Mouse (Mus musculus) hindlimb bud, embryonic 11.5 days (tissue): ENCODE data around the gene Dpf2.
"Not testable (repeated sequence)": the region's sequence is repeated elsewhere in the genome, so short reads cannot be mapped to it uniquely, and the experiment has no call there.

Experiments used
- DNase-seq: peaks from one replicate; pipeline ENCODE4 v3.0.0-alpha.2; 2012; ENCODE audit warnings: low read depth, low spot score; ENCODE audit errors: extremely low spot score

Dpf2 gene

DNA sequence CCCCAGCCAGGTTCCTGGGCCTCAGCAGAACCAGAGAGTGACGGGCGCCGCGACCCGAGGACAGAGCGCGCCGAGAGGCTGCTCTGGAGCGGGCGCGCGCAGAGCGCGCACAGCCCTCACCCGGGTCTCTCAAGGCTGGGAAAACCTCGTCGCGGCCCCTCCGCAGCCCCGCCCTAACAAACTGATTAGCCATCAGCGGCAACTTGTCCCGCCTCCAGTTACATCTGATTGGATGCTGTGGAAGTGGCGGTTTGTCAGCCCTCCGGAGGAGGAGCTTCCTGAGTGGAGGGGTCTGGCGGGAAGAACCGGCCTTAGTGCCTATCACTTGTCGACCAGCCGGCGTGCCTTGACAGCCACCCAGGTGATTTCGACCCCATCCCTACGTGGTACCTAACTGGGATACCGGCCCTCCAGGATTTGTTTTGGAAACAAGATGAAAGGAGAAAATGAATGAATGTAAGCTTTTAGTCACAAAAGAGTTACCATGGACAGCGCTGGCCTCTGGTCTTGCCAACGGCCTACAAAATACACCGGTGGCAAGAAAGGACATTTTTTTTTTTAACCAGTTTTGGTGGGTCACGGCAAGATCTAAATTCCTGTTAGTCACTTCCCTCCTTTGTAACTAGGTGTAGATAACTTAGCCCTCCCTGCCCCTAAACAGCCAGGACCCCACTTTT lies 18.7 kb downstream of the Dpf2 start, which contains the start of gene Tigd3:
TSS of gene Tigd3 (minus strand) at position 148 of the 677 bp plus-strand sequence.
- peak; percentile 82 for DNase-seq

DNA sequence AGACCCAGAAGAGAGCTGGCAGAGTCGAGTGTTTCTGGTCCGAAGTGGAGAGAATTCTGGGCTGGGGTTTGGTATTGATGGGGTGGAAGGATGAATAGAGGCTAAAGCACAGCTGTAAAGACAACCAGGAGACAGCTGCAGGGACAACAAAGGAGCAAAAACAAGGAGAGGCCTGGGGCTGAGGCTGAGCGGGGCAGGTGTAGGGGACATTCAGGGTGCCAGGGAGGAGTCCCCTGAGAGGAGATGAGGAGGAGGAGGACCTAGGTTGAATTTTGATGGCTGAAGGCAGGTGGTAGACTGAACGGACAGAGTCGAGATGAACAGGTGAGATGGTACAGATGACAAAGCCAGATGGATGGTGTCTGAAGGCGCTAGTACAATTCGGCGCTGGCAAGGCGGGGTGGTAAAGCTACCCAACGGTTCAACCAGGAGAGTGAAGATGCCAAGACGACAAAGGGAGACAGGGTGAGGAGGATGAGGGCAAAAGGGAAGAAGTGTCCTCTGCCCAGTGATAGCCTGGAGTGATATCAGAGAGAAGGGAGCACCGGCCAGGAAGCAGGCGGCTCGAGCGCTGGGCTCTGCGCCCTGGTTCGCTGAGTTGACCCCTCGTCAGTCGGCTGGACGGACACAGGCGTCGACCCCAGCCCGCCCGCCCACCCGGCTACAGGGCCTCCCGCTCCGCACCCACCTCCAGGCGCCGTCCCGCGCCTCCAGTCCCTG lies 19.4 kb downstream of the Dpf2 start:
- DNase-seq, result no peak

DNA sequence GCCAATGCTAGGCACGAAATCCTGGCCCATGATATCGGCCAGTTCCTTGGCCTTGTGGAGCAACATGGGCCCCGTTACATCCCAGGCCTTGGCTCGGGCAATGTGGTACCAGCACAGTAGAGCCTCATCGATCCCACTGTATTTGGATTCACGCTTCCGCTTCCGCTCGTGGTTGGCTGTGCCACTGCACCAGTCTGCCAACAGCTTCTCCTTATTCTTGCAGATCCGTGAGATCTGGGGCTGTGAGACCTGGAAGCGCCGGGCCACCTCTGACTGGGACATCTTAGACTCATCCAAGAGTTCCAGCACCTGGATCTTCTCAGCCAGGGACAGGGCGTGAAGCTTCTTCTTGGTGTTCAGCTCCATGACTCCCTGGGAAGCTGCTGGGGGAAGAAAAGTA lies 20.1 kb downstream of the Dpf2 start:
- DNase-seq, result no peak

DNA sequence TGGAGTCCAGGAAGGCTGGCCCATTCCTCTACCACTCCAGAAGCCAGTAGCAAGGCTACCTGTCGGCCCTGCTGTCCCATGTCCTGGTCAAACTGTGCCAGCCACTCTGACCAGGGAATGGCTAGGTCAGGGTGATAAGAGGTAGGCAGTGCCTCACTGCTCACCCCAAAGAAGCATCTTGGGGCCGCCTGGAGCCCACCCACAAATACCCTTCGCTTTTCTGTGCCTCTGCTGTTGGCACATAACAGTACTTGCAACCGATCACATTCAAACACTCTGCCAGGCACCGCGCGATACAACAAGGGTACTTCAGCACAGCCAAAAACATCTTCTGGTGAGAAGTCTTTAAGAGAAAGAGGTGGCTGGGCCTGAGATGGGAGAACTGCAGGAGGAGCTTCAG lies 20.5 kb downstream of the Dpf2 start:
- no peak for DNase-seq

DNA sequence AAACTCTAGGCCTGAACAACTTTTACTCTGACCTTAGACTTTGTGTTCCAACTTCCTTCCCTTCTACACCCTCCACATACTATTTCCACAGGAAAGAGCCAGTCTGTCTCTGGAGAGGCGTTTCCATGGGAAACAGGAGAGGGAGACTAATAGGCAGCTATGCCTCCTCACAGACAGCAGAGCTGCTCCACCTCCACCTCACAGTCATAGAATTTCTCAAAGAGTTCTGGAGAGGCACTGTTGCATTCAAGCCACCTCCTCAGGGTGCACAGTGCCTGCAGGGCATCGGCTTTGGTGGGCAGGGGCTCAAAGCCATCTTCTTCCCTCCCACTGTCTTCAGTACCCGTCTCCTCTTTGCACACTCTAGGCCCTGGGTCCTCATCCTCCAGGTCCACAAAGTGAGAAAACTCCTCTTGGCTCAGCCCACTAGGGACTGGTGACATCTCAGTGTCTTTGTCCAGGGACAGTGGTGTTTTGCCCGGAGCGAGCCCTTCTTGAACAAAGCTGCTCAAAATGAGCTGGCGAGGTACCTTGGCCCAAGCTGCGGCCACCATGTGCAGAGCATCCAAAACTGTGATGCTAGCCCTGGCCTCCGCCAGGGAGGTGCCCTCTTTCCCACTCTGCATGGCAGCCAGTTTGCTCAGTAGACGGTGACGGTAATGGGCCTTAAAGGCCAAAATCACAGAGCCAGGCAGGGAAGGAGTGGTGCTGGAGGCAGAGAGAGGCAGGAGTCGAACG lies 21.1 kb downstream of the Dpf2 start:
- no peak for DNase-seq

DNA sequence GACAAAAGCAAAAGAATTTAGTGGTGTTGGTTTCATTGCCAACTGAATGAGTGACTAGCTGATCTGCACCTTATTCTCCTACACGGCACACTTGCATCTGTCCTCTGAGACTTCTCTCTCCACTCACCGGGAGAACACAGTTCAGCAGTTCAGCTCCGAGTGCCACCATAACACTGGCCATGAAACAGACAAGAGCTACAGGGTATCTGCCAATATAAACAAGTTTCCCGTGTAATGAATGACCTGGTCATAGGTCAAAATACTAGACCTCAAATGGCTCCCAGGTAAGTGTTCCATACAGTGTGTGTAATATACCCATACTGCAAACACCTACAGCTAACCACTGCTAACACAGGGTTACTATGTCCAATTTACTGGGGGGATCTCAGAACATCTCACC lies 23.6 kb downstream of the Dpf2 start:
- DNase-seq, result no peak

DNA sequence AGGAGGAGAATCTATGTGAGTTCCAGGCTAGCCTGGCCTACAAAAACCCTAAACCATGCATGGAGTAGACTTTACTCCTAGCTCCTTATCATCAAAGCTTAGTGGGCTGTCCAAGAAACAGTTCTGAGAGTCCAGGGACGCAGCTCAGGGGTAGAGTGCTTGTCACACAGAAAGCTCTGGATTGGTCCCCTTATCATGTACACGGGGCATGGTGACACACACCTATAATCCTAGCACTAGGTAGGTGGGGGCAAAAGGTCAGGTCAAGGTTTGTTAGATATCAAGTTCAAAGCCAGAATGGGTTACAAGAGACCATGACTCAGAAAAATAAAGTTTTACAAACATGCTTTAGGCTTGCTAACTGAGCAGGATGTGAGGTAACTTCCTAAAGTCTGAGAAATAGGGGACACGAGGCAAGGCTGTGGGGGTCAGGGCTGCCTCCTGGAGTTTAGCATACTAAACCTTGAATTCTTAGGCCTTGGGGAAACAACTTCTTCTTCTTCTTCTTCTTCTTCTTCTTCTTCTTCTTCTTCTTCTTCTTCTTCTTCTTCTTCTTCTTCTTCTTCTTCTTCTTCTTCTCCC lies 25.5 kb downstream of the Dpf2 start:
- no peak for DNase-seq

DNA sequence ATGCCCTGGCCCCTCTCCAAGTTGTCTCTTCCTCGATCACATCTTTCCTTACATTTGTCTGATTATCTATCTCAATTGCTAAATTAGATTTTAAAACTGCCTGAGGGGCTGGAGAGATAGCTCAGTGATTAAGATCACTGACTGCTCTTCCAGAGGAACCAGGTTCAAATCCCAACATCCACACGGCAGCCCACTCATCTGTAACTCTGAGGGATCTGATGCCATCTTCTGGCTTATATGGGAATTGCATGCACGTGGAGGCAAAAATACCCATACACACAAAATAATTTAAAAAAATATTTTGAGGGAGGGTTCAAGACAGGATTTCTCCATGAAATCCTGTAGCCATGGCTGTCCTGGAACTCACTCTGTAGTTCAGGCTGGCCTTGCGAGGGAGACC lies 27.0 kb downstream of the Dpf2 start:
- no peak for DNase-seq

DNA sequence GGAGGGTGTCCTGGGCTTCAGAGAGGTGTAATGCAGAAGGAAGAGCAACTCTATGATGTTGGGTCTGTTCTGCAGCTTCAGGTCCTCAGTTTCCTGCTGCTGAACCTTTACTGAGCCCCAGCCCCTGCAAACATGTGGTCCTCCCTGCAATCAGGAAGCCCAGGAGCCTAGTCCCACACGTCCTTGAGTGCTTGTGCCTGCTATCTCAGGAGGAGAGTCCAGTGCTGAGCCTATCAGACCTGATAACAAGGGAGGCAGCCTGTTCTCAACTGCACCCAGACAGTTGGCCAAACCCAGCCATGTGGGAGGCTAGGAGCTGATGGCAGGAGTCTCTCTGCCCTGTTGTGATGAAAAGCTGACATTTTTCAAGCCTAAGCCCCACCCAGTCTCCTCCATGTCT lies 28.9 kb downstream of the Dpf2 start:
- no peak for DNase-seq

DNA sequence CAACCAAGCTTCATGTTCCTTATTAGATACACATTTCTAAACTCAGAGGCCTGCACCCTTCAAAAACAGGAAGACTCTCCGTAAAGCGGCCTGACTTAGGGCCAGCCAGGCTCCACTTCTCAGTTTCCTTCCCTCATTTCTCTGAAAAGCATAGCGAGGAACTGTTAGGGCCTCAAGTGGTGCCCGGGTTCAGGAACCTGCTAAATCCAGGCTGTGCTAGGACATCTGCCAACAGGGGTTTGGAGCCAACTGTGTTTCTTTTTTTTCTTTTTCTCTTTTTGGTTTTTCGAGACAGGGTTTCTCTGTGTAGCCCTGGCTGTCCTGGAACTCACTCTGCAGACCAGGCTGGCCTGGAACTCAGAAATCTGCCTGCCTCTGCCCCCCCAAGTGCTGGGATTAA lies 30.7 kb downstream of the Dpf2 start:
- DNase-seq, result not testable (repeated sequence)

DNA sequence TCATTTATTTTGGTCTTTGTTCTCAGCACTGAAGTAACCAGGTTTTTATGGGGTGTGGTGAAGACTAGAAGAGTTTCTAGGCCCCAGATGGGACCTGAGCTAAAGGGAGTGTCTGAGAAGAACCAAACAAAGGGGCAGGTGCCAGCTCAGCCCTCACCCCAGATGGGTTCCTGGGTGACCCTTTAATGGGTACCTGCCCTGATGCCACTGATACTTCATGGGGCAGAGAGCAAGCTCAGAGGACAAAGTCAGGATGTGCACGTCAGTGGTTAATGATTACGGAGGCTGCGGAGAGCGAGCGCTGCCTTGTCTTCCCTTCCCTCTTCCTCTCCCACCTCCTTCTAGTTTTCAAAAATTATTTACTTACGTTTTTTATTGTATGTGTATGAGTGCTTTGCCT lies 31.7 kb downstream of the Dpf2 start:
- no peak for DNase-seq

DNA sequence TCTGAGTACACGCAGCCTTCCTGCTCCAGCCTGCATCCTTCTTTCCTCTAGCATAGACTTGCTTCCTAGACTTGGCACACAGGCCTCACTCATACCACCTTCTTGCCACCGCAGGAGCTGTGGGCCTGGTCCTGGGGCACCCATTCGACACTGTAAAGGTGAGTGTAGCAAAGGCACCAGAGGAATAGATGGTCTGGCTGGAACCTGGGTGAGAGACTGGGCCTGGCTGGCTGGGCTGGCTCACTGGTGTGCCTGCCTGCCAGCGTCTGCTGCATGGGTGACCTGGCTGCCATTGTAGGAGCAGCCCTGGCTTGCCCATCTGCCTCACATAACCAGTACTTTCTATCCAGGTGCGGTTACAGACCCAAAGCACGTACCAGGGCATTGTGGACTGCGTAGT lies 33.1 kb downstream of the Dpf2 start:
- no peak for DNase-seq

DNA sequence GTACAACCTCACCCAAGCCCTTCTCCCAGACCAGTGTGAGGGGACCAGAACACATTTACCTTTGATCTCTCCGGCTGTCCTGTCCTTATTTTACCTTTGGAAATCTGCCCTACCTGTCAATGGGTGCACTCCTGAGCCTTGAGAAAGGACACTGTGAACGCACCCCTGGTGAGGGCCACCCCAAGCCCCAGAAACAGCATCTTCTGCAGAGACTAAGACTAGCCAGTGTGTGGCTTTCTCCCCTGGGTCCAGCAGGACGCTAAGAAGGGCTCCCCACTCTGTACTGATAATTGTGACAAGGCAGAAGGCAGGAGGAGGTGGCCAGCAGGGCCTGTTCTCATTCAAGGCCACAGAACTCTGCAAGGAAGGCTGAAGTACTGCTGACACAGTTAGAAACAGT lies 33.9 kb downstream of the Dpf2 start:
- no peak for DNase-seq

DNA sequence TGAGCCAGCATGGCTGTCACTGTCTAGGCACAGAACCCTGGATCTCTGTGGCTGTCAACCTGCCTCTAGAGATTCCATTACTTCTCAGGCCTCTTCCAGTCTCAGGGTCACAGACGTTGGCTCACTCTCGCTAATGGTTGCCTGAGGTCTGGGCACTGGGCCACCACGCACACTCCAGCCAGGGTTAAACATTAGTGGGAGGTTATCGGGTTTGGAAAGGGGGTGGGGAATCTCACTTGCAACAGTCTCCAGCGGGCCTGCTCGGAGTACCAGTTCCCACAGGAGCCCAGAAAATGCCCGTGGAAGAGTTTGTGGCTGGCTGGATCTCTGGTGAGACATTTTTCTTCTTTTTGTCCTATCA lies 34.5 kb downstream of the Dpf2 start:
- no peak for DNase-seq

DNA sequence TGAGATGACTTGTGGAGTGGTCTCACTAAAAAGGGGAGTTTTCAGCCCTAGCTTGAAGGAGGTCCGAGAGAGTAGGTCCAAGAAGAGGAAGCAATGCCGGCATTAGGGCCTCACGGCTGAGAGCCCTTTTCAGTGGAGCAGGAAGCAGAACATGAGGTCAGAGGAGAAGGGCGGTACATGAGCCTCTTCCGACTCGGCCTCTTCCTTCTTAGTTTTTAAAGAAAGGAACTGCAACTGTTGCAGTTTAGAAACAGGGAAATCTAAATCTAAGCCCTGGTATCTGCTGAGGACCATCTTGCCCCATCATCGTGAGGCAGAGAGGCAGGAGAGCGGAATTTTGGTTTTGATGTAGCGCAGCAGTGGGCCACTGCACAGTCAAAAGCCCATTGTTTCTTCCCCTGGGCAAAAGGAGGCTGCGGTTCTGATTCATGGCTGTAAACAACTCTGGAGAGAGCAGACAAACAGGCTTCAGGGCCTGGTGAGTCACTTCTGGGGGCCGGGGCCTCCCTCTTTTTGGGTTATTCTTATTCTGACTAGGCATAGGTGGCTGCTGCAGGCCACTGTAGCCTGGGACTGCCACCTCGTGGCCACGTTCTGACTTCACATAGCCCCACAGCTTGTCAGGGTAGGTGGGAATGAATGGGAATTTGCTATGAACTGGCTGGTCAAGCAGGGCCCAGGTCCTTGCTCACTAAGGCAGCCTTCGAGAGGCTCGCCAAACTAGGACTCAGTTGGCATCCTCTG lies 35.0 kb downstream of the Dpf2 start, which contains the start of gene Slc25a45:
TSS of gene Slc25a45 (plus strand) at position 191 of the 744 bp plus-strand sequence.
- no peak for DNase-seq

DNA sequence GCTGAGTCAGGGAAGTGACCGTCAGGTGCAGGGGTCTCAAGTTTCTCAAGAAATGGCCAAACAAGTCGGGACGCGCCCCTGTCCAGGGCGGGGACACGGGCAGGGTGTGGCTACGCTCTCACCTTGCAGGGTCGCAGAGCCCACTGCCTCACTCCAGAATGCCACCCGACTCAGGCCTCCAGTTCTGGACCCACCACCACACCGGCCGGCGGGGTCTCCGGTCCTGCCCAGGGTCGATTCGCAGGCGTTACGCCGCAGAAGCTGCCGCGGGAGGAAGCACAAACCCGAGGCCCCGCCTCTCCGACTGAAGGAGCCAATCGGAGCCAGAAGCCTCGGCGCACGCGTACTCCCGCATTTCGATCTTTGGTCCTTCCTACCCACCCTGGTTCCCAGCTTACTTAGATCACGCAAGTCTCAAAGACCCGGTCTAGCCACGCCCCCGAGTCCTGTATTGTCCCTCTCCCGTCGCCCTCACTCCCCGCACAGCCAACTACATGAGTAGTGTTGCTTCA lies 37.8 kb downstream of the Dpf2 start, which contains the start of gene Frmd8:
TSS of gene Frmd8 (minus strand) at position 306 of the 512 bp plus-strand sequence.
- peak; percentile 88 for DNase-seq

DNA sequence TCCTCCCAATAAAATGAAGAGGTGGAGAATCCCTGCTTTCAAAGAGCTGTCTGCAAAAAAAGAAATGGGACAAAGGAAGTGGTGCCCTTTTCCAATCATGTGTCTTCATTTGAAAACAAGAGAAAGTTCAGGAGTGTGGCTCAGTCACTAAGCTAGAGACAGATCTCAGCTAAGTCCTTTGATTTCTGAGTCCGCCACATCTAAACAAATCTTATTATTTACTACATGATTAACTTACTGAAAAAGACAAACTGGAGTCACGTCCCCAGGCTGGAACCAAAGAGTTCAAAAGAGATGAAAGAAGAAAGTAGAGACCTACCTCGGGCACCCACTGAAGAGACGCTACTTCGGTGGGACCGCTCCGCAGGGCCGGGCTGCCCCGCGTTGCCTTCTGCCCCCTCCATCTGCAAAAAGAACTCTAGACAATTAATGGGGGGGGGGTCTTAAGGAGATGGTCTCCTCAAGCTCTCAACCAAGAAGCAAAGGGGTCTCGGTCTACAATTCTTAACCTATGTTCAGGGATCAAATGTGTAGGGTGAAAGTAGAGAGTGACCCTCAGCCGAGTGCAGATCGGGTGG lies 38.3 kb downstream of the Dpf2 start:
- DNase-seq, result no peak

DNA sequence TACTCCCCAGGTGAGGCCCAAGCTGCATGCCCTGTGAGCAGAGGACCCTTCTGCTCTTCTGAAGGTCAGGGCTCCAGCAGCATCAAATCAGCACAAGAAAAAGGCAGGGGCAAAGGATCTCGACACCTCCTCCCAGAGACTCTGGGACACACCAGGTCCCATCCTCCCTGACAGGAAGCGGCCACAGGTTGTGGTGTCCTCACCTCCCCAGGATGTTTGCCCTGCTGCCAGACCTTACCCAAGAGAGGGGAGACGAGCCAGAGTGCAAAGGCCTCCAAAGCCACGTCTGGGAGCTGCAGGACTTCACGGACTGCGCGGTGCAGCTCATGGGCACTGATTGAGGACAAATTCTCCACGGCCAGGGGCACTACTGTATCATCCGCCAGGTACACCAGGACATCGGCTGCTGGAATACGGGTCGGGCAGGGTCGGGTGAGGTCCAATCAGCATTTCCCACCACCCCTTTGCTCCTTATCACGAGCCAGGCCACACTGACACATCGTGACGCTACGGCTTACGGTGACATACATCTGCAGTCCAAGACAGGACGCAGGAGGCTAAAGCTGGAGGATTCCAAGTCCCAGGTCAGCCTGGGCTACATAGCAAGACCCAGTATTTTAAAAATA lies 39.8 kb downstream of the Dpf2 start:
- DNase-seq, result no peak

DNA sequence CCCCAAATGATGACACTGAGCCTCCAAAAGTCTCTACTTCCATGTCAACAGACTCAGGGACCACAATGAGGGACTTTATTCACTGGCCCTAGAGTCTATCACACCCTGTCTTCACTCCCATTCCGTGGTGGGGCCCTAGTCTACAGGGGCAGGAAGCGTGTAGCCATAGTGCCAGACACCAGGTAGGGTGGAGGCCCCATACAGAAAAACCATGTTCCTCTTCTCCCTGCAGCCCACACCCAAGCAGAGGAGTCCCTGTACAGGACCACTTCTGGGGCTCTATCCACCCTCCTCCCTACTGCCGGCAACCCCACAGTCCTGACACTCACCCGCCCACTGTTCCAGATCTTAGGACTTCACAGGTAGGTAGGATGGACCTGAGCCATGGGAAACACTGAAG lies 40.3 kb downstream of the Dpf2 start:
- no peak for DNase-seq

DNA sequence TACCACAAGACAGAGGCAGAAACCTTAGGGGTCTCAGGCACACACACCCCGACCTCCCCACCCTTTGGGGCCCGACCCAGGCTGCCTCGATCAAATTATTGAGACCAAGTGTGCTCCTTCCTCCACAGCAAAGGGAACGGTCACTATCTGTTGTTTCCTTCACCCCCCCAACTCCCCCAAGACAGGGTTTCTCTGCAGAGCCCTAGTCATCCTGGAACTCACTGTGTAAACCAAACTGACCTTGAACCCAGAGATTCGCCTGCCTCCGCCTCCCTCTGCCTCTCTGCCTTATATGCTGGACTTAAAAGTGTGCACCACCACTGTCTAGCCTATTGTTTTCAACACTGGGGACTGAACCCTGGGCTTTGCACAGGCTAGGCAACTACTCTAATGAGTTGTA lies 41.1 kb downstream of the Dpf2 start:
- no peak for DNase-seq
